Mouse (Mus musculus) inflammation-experienced regulatory T-cells, adult 6 months (primary cell): ENCODE data around the gene Slk. TPM values are rescaled to one million over a fixed set of nuclear protein-coding genes. Genes with fewer than 3 reads are reported as not detected.
"Not testable (repeated sequence)": the region's sequence is repeated elsewhere in the genome, so short reads cannot be mapped to it uniquely, and the experiment has no call there.

ENCODE experiments used
- ATAC-seq: one replicate; pipeline ENCODE4 v1.8.0; 2017
- polyA plus RNA-seq, 3 experiments: library from polyadenylated mRNA; unstranded; fragments of 100-300 nt; shearing (Covaris generic); gene quantifications; one replicate each; pipeline ENCODE4 v1.2.1; 2017

Slk gene
- polyA plus RNA-seq, 3 experiments from 2014 or later = 15.1 to 18.3 (median 17.7) TPM

DNA sequence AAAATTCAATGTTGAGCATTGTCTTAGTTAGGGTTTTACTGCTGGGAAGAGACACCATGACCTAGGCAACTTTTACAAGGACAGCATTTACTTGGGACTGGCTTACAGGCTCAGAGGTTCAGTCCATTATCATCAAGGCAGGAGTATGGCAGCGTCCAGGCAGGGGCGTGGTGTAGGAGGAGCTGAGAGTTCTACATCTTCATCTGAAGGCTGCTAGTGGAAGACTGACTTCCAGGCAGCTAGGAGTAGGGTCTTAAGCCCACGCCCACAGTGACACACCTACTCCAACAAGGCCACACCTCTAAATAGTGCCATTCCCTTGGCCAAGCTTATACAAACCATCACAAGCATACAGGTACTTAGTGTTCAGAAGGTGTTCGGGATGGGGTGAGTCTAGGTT lies 7.5 kb upstream of the Slk start:
- ATAC-seq = not testable (repeated sequence)

DNA sequence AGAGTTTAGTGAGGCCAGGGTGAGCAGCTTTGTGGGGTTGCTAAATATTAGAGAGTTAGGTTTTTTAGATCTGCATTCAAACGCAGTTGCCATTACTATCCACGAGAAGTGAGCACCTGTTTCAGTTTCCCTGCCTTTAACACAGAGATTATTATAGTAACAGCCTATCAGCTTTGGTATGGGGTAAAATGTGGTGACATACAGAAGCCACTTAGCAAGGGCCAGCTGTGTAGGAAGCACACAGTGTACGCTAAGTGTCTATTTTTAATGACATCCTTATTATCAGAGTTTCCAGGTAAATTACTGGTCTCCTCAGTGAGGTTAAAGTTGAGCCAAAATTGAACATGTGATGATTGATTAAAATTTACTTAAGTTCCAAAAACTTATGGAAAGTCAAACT lies 5.8 kb upstream of the Slk start:
- no peak for ATAC-seq

DNA sequence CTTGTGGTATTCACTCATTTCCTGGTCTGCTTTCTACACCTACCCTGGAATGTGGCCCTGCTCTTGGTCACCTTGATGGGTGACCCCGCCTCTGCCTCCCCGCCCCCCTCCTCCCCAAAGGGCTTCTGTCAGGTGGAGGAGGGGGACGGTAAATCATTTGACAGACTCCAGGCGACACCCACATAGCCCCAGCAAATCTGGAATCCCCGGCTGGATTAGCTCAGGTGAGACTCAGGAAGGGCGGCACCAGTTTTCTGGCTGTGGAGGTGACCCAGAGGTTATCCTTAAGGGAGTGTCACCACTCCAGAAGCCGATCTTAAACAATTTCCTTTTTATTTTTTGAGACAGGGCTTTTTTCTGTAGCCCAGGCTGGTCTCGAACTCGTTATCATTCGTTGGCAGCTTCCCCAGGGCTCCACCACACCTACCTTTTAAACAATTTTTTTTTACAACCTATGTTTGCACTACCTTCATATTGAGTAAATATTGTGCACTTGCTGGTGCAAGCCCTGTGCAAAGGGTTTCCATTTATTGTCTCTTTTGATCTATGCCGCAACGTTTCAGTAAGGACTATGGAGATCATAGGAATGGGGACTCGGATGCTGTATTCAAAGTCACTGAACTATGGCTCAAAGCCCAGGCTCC lies 775 bp upstream of the Slk start:
- peak; percentile 29 for ATAC-seq

DNA sequence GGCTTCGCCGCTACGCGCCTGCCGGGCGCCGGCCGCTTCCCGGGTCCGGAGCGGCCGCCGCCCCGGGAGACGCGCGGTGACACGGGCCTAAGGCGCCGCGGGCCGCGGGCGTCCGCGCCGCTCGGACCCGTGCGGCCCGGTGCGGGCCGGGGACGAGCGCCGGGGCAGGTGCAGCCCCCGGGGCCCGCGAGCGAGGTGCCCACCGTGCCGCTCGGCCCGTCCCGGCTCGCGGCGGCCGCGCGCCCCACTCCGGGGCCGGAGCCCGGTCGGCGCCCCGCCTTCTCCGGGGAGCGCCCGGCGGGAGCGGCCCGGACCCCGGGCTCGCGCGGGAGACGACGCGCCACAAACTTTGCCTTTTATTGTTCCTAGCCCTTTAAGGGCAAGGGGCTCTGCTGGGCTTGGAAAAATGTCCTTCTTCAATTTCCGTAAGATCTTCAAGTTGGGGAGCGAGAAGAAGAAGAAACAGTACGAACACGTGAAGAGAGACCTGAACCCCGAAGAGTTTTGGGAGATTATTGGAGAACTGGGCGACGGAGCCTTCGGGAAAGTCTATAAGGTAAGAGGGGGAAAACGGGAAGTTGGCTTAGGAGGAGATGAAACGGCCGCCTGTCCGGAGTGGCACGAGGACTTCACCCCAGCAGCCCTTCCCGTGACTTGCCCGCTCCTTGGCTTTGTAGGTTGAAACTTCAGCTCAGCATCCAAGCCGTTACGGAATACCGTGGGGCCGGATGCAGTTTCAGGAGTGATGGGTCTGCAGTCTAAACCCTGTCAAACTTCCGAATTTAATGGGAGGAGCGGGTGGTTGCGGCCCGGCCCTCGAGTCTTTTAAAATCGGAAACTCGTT lies 532 bp downstream of the Slk start:
- ATAC-seq = peak; percentile 33

DNA sequence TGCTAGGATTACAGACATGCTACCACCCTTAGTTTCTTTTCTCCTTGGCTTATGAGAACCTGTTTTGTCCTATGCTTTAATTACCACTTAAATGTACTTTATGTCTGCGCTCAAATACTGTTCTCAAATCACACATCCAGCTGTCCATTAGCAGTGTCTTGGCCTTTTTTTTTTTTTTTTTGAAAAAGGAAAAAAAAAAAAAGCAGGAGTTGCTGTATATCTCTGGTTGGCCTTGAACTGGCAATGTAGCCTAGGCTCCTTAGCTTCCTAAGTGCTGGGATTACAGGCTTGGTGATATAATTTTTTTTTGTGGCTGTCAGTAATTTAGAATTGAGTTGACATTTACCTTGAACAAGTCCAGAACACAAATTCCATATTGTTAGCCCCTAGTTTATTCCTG lies 6.3 kb downstream of the Slk start:
- no peak for ATAC-seq

DNA sequence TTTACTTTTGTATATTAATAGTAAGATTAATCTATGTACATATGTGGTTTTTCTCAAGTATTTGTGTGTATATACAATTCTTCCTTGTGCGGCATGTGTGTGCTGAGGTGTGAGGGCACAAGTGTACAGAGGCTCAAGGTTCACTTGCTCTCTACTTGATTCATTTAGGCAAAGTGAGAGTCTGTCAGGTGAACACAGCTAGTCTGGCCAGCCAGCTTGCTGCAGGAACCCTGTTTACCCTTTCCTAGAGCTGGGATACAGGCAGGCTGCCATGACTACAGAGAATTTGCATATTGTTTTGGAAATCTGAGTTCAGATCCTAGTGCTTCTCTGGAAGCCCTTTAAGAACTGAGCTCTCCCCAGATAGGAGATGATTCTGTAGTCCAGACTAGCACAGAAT lies 7.5 kb downstream of the Slk start:
- no peak for ATAC-seq

DNA sequence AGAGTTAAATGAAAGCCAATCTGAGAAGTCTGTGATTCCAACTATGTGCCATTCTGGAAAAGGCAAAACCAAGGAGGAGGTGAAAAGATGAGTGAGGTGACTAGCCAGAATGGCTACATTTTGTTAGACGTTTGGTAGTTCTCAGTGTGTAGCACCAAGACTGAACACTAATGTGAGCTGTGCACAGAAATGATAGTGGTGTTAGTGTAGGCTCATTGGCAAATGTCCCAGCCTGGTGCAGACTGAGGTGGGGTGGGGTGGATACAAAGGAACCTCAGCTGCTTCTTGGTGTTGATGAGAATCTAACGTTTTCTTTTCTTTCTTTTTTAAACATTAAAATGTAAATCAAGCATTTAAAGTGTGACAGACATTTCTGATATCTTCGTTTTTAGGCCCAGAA lies 29.0 kb downstream of the Slk start:
- no peak for ATAC-seq

DNA sequence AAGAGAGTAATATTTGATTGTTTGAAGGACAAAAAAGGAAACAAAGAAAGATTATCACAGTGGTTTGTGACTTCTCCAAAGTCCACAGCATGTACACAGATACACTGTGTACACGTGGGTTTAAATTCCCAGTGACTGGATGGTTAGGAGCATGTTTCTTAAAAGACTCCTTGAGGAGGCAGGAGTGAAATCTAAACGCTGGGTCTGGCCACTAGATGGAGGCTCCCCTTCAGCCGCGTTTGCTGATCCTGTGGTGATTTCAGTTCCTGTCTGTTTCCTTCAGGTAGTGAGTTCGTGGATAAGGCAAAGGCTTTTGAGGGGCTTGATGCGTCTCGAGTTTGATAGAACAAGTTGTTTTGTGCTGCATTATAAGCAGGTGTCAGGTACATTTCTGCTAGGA lies 34.0 kb downstream of the Slk start:
- no peak for ATAC-seq

DNA sequence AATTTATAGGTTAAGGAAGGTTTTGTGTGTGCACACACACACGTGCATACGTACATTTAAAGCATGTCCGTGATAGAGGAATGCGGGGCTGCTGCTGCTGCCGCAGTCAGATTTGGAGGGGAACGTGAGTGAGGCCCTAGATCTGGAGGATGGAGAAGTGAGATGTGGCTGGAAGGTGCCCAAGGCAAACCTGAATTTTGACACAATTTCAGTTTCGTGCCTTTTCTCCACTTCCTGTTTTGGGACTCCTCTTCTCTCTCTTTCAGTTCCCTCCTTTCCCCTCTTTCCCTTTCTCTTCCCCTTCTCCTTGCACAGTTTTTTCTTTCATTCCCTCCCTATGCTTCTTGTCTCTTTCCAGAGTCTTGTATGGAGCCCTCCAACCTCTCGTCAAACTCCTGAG lies 42.0 kb downstream of the Slk start:
- no peak for ATAC-seq

DNA sequence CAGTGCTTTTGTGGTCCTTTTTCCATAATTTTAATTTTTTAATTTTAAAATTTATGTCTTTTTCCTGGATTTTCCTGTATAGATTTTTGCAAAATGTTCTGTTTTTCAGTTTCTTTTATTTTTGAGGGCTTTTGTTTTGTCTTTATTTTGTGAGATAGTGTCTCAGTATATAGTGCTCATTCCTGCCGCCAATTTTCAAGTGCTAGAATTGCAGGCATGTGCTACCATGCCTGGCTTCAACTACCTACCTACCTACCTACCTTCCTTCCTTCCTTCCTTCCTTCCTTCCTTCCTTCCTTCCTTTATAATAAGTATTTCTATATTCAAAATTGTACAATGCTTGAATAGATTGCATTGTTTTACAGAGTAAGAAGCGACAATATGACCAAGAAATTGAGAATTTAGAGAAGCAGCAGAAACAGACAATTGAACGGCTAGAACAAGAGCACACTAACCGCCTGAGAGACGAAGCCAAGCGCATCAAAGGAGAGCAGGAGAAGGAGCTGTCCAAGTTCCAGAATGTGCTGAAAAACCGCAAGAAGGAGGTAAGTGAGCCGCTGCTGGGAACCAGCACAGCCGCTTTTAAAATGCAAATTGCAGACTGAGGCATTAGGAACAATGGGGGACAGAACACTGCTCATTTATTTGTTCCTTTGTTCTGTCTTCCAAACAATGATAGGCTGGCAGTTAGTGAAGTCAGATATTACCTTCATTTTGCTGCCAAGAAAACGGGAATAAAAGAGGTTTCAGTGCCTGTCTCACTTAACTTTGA lies 45.6 kb downstream of the Slk start:
- no peak for ATAC-seq

DNA sequence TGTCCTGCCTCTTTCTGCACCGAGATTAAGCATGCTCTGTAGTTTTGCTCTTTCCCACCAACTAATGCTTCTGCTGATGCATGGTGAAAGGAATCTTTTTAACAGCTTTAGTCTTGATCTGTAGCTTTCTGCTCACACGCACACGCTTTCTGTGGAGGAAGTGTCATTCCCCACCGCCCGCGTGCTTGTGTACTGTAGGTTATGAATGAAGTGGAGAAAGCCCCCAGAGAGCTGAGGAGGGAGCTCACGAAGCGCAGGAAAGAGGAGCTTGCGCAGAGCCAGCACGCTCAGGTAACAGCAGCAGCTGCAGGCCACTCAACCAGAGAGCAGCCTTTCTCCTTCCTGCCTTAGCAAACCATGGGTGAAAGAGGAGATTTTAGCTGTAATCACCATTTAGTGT lies 48.0 kb downstream of the Slk start:
- no peak for ATAC-seq

DNA sequence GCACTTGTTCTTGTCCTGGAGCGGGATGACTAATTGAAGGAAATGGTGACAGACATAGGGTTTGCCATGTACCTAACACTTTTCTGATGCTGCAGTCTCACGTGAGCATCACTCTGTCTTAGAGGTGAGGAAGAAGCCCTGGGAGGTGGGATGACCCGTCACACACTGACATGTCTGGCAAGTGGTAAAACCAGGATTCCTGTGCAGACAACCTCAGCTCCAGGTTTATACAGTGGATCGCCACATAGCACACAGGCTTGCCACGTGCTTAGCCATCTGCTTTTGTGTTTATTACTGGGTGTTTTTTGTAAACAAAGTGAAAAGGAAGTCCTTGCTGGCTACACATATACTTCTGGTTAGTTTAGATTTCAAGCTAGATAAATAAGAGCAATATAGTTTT lies 49.6 kb downstream of the Slk start:
- ATAC-seq = no peak

DNA sequence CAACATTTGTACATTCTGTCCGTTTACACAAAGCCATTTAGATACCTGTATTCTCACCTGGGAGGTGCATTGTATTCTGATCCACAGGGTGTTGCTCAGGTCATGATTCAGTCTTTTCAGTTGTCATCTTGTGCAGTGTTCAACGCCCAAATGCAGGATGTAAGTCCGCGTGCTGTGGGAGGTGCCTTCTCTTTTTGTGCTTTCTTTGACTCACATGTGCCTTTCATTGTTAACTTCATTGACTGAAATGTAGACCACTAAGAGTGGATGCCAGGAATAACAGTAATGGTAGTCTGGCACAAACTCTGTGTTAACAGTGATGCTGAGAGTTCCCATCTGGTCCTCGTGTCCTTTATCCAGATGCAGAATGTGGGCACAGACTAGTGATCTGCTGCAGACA lies 50.9 kb downstream of the Slk start:
- no peak for ATAC-seq

DNA sequence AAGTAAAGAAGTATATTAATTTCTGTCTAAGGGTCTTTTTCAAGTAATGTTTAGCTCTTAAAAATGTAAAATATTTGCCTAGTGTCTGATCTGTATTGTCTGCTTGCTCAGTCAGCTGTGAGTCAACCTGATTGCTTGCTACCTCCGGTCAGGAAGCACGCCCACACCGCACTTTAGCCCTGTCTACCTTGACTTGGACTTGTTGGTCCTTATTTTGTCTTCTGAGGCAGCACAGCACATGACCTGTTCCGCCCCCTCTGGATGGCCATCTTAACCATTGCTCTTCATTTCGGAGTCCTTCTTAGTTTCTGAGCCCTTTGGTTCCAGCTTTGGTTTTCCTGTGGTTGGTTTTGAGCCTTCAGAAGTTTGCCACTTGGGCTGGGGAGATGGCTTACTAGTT lies 52.3 kb downstream of the Slk start:
- ATAC-seq = no peak

DNA sequence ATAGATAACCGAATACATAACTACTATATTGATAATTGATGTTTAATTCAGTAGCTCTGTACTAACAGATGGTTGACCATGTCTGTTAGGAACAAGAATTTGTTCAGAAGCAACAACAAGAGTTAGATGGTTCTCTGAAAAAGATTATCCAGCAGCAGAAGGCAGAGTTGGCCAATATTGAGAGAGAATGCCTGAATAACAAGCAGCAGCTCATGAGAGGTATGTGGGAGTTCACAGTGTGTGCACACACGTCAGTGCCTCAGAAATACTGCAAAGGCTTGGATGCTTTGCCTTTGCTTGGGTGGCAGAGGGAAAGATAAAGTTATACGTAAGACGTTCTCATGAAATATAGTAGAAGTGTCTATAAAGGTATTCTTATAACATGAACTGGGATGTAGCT lies 55.9 kb downstream of the Slk start:
- ATAC-seq = no peak

DNA sequence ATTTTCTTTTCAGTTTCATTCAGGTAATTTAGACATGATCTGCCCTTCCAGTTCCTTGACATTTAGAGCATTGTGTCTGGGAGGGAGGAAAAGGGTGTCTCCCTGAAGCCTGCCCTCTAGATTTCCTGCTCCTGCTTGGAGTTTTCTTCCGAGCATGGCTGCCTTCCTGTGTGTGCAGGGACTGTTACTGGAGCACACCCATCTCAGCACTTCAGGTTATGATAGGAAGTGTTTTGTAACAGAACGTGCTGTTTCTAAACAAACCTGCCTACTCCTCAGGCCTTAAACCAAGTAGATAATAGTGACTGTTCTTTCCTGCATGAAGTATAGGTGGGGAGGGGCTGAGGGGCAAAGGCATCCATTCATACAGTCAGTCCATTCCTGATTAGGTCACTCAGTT lies 64.4 kb downstream of the Slk start:
- no peak for ATAC-seq

DNA sequence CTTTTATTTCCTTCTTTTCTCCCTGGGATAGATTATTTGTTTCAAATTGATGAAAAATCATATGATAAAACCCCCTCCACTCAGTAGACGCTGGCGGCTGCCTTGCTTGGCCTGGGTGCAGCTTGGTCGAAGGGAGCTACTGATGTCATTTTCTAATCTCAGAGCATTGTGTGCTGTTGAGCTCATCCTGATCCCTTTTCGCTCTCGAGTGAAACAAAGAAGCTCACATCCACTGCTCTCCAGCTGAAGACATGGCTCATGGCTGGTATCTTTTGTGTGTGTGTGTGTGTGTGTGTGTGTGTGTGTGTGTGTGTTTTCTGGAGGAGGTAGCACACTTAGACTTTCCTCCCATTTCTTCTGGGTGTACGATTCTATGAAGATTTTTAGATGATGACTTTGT lies 66.1 kb downstream of the Slk start:
- ATAC-seq = no peak

DNA sequence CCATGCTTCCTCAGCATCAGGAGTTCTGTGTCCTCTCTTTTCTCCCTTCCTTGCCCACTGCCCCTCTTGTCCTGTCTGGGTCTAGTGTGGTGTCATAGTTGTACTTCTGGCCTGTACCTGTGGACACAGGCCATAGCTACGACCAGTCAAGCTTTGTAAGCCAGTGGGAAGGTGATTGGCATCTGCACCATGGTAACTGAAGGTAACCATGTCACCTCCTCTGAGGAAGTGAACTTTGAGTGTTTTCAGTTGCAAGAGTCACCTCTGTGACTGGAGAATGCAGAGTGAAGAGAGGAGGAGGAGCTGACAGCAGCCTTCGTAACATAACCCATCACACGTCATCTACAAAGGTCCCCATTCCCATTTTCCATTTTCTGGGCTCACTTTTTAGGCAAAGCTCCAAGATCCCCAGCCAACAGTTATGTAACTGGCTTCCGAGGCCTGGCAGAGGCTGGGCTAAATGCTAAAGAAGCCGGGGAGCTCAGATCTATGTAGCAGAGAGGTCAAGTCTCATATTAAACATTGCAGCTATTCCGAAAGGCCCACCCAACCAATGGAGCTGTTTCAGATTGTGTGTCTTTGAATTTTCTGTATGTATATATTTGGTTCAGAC lies 67.1 kb downstream of the Slk start:
- no peak for ATAC-seq

DNA sequence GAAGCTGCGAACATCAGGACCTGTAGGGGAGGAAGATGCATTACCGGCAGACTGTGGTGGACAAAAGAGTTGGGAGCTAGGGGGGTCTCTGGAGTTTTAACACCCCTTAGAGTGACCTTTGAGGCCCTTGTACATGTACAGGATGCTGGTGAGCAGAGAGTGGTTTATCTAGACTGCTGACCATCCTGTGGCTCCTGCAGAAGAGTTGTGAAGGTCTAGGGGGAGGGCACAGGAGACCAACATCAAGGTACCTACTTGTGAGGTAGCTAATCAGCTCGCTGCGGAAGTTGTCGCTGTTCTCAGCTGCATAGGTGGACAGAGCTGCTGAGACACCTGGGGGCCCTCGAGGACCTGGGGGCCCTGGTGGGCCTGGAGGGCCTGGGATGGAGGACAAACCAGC lies 69.6 kb downstream of the Slk start:
- ATAC-seq = no peak

DNA sequence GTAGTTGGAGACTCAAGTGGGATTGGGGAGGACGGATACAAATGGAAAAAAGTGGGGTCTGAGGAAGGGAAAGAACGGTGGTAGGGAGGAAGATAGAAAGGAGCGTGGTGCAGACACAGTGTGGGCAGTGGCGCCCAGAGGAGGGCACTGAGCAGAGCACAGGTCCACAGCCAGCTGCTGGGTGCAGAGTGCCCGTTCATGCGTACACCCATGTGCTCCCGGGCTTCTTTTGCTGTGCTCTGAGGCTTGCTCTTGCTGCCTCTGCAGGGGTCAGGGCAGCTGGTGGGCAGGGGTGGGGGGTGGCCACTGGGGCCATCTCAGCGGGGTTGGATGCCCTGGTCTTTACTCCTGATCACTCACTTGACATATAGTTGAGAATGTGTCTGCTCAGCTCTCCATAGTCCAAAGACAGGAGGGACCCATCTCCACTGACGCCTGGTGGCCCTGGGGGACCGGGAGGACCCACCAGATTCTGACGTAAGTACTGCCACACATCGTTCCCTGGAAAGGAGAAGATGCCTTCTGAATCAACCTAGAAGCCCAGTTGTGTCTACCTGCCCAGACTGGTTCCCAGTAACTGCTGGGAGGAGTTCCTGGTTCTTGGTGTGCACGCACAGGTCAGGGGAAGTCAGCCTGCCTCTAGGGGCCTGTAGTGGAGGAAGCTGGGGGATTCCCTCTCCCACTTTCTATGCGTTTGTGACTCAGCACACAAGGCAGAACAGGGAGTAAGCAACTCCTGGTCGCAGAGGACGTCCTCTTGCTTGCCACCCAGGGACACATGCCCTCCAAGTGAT lies 71.1 kb downstream of the Slk start:
- no peak for ATAC-seq

DNA sequence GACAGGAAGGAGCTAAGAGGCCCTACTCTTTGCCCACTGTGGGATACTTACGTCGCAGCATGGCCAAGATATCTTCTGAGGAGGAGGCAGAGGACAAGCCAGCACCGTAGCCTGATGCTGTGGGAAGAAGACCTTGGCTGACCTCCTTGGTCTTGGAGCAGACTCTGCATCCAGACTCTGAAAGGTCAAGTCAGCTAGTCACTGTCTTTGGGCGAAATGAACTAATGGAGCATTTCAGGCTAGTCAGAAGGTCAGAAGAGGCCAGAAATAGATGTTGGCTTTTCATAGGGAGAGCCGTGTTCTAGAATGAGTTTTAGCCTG lies 71.6 kb downstream of the Slk start:
- no peak for ATAC-seq

DNA sequence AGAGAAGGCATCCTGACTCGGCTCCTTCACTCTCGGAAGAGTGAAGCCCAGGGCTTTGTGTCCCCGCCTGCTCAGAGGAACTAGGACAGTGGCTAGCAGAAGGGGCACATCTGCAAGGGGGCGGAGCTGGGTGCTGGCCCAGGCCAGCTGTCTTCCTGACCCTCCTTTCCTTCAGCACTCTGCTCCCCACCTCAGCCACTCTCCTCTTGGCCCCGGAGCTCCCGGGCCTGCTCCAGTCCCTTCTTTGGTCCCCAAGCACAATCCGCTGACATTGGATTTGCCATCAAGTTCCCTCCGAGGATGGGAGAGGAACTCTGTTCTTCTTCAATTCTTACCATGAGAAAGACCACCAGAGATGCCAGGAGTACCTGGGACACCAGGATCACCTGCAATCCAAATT lies 72.8 kb downstream of the Slk start:
- no peak for ATAC-seq

DNA sequence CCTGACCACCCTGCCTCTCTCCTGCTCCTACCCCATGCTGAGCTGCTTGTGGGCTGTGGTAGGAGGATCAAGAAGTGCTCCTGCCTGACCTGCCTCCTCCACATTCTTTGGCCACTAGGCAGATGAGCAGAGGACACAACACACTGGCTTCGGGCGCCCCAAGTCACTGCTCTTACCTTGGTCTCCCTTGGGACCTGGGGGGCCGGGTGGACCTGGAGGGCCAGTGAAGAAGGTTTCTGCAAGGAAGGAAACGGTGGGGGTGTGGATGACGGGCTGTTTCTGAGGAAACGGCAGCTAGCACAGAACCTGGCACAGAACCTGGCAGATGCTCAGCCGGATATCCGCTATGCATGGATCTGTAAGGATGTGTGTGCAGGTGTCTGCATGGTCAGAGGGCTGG lies 73.7 kb downstream of the Slk start:
- ATAC-seq = no peak
